Mouse (Mus musculus) brown adipose tissue, adult 24 weeks (tissue): Measurements from ENCODE around the gene Dip2a. TPM values are rescaled to one million over a fixed set of nuclear protein-coding genes. Genes with fewer than 3 reads are reported as not detected.

Source experiments
- H3K27ac ChIP-seq: fragments of 200-500 bp; replicated peaks from 2 replicates; pipeline ENCODE4 v1.5.1; 2012; ENCODE audit warnings: low read depth, mild to moderate bottlenecking, low read length
- H3K4me1 ChIP-seq: fragments of 200-500 bp; 2 replicates; pipeline ENCODE4 v1.6.1; 2012; ENCODE audit warnings: low read length, mixed read lengths; ENCODE audit not compliant: control insufficient read depth, insufficient read depth, insufficient read length
- H3K4me3 ChIP-seq: fragments of 200-500 bp; 2 replicates; pipeline ENCODE4 v1.5.1; 2012; ENCODE audit warnings: low read depth, mild to moderate bottlenecking, low read length, moderate library complexity; ENCODE audit not compliant: insufficient read depth
- polyA plus RNA-seq: library from polyadenylated mRNA; stranded (reverse); fragments of >200 nt; gene quantifications from 2 replicates; pipeline ENCODE4 v1.2.4, GENCODE M21; 2012; ENCODE audit not compliant: missing spikeins, insufficient read depth, insufficient read length

Gene Dip2a
- 15.9 TPM in 2 replicates for polyA plus RNA-seq

DNA sequence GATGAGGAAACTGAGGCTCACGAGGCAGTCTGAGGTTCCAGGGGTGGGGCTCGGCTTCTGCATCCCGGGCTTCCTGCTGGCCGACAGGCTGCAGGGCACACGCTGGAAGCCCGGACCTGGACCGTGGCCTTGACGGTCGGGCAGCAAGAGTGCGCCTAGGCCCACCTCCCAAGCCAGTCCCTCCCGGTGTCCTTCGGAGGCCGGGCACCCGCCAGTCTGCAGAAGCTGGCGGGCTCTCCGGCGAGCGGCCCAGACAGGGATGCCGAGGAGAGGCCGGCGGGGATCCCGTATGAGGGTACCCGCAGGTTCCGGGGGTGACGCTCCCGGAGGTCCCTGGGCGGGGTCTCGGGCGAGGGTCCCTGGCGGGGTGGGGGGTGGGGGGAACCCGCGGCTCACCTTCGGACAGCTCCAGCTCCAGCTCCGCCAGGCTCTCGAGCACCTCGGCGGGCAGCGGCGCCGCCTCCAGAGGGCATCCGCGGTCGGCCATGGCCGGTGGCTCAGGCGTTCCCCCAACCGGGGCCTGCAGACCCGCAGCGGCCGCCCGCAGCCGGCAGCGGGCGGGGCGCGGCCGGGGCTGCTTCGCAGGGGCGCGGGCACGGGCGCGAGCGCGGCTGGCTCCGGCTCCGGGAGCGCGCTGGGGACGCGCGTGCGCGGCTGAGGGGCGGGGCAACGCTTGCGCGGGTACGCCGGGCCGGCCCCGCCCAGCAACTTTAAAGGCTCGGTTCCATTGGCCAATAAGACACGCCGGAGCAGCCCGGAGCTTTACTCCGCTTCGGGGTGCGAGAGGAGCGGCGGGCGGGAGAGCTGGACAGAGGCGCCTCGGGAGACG lies at the start of gene Dip2a:
Dip2a (minus strand) TSS at position 581 of the 829 bp plus-strand sequence.
- Histone ChIP-seq H3K4me1 (no peaks in the 10 kb centered on the region; the same call in 1 of the 2 replicates), H3K27ac (peak within 1 kb of the TSS; percentile 77), H3K4me3 (peak within 1 kb of the TSS; percentile 95)

DNA sequence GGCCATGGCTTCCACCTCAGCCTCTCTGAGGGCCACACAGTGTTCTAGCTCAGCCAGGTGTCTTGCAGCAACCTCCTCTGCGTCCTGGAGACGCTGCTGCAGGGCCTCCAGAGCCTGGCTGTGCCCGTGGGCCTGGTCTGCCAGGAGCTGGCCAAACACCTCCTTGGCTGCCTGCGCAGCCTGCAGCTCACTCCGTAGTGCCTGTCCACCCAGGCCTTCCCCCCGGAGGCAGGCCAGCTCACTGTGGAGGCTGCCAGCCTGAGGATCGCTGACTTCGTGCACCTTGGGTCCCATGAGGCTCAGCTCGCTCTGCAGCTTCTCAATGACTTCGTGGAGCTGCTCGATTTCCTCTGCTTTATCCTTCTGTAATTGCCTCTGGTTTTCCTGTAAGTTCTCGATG lies 47.5 kb upstream of the Dip2a start:
- H3K4me1 ChIP-seq, result no peaks in the 10 kb centered on the region
- no peak overlapping the region for H3K4me3 ChIP-seq
- no peak overlapping the region for H3K27ac ChIP-seq

GRCm38 (mm10) chr10:76391786-76392185 lies 46.7 kb upstream of the Dip2a start:
- Histone ChIP-seq H3K27ac (no peak overlapping the region), H3K4me1 (no peaks in the 10 kb centered on the region), H3K4me3 (no peak overlapping the region)

DNA sequence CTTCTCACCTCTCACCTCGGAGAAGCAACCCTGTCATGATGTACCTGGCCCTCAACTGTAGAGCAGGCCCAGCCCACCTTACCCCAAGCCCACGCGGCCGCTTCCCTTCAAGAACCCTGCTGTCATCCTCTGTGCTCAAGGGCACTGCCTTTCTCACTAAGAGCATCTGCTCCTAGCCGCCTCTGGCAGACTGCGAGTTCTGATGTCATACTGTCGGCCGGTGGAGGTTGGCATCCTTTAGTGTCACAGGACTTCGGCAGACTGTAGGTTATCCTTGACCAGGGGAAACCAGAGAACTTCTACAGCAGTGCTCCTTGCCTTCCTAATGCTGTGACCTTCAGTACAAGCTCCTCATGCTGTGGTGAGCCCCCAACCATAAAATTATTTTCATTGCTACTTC lies 46.1 kb upstream of the Dip2a start:
- no peaks in the 10 kb centered on the region for H3K4me1 ChIP-seq
- no peak overlapping the region for H3K4me3 ChIP-seq
- no peak overlapping the region for H3K27ac ChIP-seq

- H3K4me1 ChIP-seq, result no peaks in the 10 kb centered on the region
- no peak overlapping the region for H3K27ac ChIP-seq
- no peak overlapping the region for H3K4me3 ChIP-seq
These were observed 29.9 kb upstream of the Dip2a start for GRCm38 (mm10) chr10:76374981-76375380.

GRCm38 (mm10) chr10:76371736-76372135 lies 26.6 kb upstream of the Dip2a start:
- no peak overlapping the region for H3K27ac ChIP-seq
- H3K4me1 ChIP-seq, result no peaks in the 10 kb centered on the region

GRCm38 (mm10) chr10:76368766-76369165 lies 23.7 kb upstream of the Dip2a start:
- no peak overlapping the region for H3K4me3 ChIP-seq
- H3K4me1 ChIP-seq, result no peaks in the 10 kb centered on the region
- no peak overlapping the region for H3K27ac ChIP-seq

More at GRCm38 (mm10) chr10:76371736-76372135, 26.6 kb upstream of the Dip2a start:
- no peak overlapping the region for H3K4me3 ChIP-seq

GRCm38 (mm10) chr10:76363233-76363632 lies 18.1 kb upstream of the Dip2a start:
- Histone ChIP-seq H3K4me1 (no peaks in the 10 kb centered on the region), H3K27ac (no peak overlapping the region), H3K4me3 (no peak overlapping the region)

DNA sequence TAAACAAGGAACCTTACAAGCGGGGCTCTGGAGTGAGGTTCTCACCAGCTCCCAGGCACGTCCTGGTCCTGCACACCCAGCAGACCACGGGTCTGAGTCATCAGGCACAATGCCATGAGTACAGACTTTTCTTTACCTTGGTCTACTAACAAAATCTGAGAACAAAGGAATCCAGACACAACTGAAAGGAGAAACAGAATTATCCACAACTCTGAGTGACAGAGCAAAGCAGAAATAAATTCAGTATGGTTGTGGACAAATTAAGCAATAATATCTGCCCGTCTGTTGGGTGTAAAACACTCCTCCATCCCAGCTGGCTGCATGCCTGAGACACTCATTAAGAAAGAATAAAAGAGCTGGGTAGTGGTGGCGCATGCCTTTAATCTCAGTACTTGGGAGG lies 13.4 kb upstream of the Dip2a start:
- H3K27ac ChIP-seq, result no peak overlapping the region
- H3K4me1 ChIP-seq, result peaks cover 4% of the 10 kb centered on the region; the same call in 1 of the 2 replicates
- no peak overlapping the region for H3K4me3 ChIP-seq

- Histone ChIP-seq H3K4me3 (no peak overlapping the region), H3K27ac (no peak overlapping the region), H3K4me1 (peaks cover 4% of the 10 kb centered on the region; the same call in 1 of the 2 replicates)
These were observed 12.3 kb upstream of the Dip2a start for GRCm38 (mm10) chr10:76357286-76357875.

DNA sequence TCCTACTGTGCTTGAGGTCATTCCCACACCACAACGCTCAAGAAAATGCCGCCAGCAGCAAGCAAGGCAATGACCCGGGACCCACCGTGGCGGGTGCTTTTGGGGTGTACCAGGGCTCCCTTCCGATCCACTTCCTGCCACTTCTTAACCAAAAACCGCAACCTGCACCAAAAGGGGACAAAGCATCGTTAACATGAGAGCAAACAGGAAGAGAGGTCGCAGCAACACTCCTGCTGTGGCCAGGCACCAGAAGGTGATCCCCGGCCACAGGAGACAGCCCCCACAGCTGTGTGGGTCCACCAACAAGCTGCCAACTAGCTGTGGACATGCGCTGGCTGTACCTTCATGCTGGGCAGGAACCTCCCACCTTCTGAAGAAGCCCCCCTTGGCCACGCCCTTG lies 9.9 kb upstream of the Dip2a start:
- H3K4me1 ChIP-seq, result peaks cover 4% of the 10 kb centered on the region; the same call in 1 of the 2 replicates
- H3K4me3 ChIP-seq, result no peak overlapping the region
- H3K27ac ChIP-seq, result peak overlapping the region; percentile 90

DNA sequence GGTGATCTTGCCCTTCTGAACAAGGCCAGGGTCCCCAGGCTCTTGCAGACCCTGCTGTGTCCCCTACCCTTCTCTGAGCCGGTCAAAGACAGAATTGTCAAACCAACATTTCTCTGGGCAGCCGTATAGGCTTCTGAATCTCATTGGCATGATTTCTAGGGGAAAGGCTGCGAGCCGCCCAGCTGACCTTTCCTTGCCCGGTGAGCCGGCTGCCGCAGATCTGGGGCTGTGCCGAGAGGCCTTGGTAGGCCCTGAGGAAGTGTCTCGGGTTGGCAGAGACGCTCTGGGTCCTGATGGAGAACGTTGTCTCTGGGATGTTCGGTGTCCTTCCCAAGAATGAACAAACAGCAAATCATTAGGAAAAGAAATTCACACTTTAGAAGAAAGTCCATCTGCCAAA lies 8.9 kb upstream of the Dip2a start:
- Histone ChIP-seq H3K4me1 (peaks cover 4% of the 10 kb centered on the region; the same call in 1 of the 2 replicates), H3K27ac (peak overlapping the region; percentile 98), H3K4me3 (no peak overlapping the region)

- H3K4me3 ChIP-seq, result no peak overlapping the region
- H3K27ac ChIP-seq, result peak overlapping the region; percentile 62
- peaks cover 4% of the 10 kb centered on the region; the same call in 1 of the 2 replicates for H3K4me1 ChIP-seq
These were observed 6.9 kb upstream of the Dip2a start for GRCm38 (mm10) chr10:76351953-76352352.

DNA sequence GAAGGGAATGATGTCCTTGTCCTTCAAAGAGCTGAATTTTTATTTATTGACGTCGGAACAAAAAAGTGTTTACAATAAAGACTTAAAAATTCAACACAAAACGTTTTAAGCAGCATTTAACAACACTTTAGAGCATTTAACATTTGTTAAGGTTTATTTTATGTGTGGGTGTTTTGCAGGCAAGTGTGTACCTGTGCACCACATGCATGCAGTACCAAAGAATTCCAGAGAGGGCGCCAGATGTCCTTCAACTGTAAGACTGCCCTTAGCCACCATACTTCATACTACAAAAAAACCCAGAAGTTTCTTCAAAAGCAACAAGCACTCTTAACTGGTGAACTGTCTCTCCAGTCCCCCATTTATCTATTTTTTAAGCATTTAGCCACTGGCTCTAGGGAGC lies 1.5 kb upstream of the Dip2a start:
- H3K4me1 ChIP-seq, result no peaks in the 10 kb centered on the region; the same call in 1 of the 2 replicates
- no peak overlapping the region for H3K27ac ChIP-seq
- peak overlapping the region; percentile 56; the same call in 1 of the 2 replicates for H3K4me3 ChIP-seq

GRCm38 (mm10) chr10:76346043-76346491 lies 976 bp upstream of the Dip2a start:
- H3K4me3 ChIP-seq, result peak overlapping the region; percentile 56
- H3K27ac ChIP-seq, result peak overlapping the region; percentile 75
- no peaks in the 10 kb centered on the region; the same call in 1 of the 2 replicates for H3K4me1 ChIP-seq
